Mouse (Mus musculus): ENCODE data around the gene Gm20388.

Gene Gm20388

GRCm38 (mm10) chr8:120298601-120299532, 388.2 kb downstream of the Gm20388 start:
- peak; percentile 47 for DNase-seq

GRCm38 (mm10) chr8:120300601-120301141, 390.0 kb downstream of the Gm20388 start:
- peak; percentile 80 for DNase-seq

DNA sequence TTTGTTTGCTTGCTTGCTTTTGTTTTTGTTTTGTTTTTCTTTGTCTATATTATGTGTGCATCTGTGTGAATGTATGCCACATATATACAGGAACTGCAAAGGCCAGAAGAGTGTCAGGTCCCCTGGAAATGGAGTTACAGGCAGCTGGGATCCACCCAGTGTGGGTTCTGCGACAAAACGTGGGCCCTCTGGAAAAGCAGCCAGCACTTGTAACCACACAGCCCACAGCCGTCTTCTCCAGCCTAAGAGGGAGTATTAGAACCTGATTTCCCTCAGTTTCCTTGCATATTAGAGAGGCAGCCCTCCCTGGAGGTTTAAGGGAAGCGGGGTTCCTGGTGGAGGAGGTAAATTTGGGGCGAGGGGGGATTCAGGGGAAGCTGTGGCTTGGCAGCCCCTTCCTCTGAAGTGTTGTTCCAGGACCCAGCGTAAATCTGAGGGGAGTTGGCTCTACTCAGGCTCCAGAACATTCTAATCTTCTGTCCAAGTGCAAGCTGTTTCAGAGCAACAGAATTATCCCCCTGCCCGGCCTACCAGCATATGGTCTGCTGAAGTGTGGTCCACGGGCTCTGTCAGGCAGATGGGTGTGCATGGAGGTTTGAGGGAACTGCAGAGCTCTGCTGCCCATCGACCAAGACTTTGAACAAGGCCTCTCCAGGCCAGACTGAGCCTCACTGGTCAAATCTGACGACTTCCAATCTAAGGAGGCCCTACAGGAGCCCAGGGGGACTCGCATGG, 392.5 kb downstream of the Gm20388 start:
- no peak for DNase-seq

DNA sequence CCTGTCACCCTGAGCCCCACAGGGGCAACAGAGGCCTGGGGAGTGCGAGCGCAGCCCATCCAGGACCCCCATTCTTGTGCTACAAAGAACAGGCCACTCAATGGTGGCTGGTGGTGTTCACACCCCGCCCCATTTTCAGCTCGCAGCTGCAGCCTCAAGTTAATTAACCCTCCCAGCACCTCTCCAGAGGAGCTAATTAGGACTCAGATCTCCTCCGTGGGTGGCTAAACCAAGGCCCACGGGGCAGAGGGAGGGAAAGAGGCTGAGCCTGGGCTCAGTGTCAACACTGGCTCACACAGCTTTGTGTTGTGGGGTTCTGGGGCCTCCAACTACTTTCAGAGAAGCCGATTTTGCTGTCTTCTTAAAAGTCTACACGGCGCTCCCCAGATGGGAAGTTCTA, 393.5 kb downstream of the Gm20388 start:
- DNase-seq = no peak

DNA sequence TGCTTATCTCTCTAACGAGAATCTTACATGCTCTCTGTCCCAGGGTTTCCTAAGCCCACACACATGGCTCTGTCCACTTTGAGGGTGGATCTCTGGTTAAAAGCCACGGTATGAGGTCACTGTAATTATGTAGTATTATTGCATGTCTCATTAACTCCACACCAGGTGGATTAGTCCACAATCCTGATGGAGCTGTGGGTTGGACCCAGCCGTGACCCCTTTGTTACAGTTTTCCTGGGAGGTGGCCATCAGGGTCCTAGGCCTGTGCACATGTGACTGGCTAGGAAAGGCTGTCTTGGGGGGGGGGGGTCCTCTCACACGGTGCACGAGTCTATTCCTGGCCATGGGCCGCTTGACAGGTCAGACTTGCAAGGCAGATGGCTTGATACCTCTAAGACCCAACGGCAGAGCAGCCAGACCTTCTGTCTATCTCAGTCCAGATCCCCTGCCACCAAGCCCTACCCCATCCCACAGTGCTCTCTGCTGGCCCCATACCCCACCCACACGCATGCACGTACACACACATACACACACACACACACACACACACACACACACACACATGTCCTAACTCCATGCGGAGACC, 395.3 kb downstream of the Gm20388 start:
- no peak for DNase-seq

DNA sequence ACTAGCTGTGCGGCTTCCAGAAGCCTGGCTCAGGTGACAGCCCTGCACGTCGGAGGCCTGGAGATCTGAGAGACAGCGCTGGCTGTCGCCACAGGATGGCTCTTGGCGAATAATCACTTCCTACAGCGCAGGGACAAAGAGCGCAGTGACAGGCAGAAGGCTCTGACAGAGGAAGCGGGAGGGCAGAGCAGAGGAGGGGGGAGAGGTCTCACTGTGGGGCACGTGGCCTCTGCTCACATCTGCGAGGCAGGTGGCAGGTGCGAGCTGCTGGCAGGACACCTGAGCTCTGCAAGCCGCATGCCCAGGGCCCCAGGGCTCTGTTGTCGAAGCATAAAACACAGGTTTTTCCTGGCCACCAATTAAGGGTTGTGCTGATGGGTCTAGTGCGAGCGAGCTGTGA, 396.5 kb downstream of the Gm20388 start:
- no peak for DNase-seq

DNA sequence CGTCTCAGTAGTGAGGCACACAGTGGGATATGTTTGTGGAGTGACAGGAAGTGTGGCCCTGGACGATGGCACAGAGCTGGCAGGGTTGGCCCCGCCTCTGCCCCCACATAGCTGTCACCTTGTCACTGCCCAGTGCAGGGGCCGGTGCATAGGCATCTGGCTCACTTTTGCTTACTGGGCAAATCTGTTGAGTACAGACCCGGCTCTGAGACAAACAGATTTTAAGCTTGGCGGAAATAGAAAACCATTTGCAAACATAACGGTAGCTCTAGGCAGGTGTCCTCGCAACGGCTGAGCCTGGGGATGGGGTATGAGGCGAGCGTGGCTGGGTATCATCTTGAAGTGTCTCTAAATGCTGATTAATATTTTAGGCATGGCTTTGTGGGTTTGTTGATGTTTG, 396.9 kb downstream of the Gm20388 start:
- no peak for DNase-seq

GRCm38 (mm10) chr8:120308131-120308530, 397.5 kb downstream of the Gm20388 start:
- DNase-seq = no peak

GRCm38 (mm10) chr8:120308553-120308952, 397.9 kb downstream of the Gm20388 start:
- DNase-seq = no peak

- no peak for DNase-seq
These were observed 398.7 kb downstream of the Gm20388 start for GRCm38 (mm10) chr8:120309326-120309725.

DNA sequence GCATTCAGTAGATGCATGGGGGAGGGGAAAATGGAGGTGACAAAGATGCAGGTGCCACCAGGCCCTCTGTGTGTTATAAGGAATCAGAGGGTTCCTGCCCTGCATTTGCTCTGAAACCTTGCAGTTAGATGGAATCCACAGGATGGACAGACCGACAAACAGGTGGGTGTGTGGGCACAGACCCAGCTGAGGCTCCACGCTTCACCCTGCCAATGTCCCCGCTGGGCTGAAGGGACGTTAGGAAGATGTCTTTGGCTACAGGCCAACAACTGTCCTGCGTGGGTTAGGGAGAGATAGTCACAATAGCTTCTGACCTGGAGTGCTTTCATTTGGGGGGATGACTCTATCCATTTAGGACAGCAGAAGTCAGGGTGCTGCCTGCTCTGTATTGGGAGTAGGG, 399.4 kb downstream of the Gm20388 start:
- DNase-seq = no peak

GRCm38 (mm10) chr8:120312452-120312851, 401.8 kb downstream of the Gm20388 start:
- DNase-seq = no peak

DNA sequence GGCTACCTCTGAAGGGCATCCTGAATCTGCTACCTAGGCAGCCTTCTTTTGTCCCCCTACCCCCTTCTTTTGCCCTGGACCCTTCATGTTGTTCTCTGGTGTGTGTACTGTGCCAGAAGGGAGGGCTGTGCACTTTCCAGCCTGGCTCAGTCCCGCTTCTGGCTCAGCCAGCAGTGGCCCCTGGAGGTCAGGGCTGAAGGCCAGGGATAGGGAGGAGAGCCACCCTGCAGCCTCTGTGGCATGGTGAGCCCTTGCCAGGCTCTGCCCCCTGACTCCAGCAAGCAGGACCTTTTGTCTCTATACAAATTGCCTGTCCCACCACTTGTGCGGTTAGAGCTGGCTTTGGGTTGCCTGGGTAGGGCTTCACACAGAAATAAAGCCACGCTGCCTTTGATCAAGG, 403.0 kb downstream of the Gm20388 start:
- no peak for DNase-seq

- DNase-seq = no peak
These were observed 404.3 kb downstream of the Gm20388 start for GRCm38 (mm10) chr8:120314932-120315331.

DNA sequence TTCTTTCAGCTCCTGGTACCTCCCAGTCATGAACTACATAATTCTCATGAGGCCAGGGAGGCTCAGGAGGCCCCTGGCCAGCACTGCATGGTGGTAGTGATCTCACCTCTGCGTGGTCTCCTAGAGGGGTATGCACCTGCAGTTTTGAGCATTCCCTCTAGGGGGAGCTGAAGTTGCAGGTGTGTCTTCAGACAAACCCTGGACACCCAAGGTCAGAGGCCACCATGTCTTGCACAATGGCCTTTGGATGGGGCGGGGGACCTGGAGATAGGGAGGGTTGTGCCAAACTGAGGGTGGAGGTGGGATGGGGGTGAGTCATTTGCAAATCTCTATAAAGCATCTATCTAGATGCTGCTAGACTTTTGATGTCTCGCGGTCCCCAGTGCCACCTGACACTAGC, 405.0 kb downstream of the Gm20388 start:
- no peak for DNase-seq

GRCm38 (mm10) chr8:120316707-120317106, 406.1 kb downstream of the Gm20388 start:
- DNase-seq = no peak

GRCm38 (mm10) chr8:120317118-120317824, 406.6 kb downstream of the Gm20388 start:
- no peak for DNase-seq

DNA sequence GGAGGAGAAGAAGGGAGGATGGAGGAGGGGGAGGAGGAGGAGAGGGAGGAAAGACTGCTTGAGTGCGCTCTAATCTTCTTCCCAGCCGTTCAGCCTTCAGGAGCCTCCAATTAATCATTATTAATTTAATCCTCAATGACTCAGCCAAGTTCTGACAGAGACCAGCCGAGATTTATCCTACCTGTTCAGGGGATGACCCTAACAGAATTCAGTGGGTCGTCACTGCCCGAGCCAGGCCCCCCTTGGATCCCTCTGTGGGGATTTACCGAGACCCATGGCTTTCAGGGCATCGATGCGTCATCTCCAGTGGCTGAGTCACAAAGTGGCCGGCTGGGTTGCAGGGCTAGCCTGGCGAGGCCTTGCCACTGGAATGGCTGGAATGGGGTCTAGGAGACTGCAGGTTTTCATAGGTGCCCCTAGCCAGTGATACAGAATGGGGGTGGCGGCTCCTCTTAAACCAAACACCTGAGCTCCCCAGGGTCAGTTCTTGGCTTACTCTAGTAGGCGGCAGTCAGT, 407.9 kb downstream of the Gm20388 start:
- DNase-seq = no peak

- DNase-seq = peak; percentile 85
These were observed 408.8 kb downstream of the Gm20388 start for GRCm38 (mm10) chr8:120319449-120319848.

DNA sequence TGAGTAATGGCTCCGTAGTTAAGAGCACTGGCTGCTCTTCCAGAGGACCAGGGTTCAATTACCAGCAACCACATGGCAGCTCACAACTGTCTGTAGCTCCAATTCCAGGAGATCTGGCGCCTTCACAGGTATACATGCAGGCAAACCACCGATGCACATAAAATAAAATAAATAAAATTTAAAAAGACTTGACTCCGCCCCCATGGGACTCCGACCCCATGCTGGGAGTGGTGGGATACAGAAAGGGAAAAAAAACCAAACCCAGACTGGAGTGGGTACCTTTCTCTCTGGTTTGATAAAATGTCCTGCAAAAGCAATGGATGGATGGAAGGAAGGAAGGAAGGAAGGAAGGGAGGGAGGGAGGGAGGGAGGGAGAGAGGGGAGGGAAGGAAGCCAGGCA, 409.5 kb downstream of the Gm20388 start:
- DNase-seq = no peak

DNA sequence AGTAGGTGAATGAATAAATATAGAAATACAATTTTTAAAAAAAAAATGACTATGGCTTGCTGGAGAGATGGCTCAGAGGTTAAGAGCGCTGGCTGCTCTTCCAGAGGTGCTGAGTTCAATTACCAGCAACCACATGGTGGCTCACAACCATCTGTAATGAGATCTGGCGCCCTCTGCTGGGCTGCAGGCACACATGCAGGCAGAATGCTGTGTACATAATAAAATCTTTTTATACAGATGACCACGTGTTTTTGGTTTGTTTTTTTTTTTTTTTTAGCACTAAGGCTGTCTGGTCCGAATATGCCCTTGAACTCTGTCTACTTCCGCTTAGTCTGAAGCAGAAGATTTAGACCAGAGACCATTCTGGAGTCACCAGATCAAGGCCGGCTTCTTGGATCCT, 411.1 kb downstream of the Gm20388 start:
- DNase-seq = peak; percentile 54

DNA sequence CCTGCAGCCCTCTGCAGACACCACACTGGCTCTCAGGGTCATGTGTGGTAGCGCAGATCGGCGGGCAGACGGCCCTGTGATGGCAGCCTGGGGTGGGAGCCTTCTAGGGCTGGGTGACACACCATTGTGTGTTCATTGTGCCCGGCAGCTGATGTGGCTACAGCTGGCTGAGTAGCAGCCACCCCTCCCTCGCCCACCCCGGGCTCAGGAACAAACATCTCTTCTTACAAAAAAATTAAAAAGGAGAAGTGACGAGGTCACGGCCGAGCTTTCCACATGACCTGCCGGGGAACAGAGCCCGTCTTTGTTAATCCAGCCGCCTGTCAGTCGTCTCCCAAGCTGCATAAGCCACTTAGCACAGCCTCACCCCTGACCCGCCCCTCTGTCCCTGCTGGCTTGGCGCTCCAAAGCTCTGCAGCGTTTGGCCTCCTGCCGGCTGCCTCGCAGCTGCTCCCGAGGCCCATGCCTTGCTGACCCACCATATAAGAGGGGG, 412.4 kb downstream of the Gm20388 start:
- peak; percentile 81 for DNase-seq
